Mouse (Mus musculus) left cerebral cortex, postnatal 4 days (tissue): Measurements from ENCODE around the gene Sncg. TPM values are rescaled to one million over a fixed set of nuclear protein-coding genes. Genes with fewer than 3 reads are reported as not detected.
A peak's percentile ranks its signal among the peaks of the same experiment; 100 is the strongest.

Experiments used
- DNase-seq: peaks from one replicate; pipeline ENCODE4 v3.0.0-alpha.2; 2022
- intact Hi-C: fragments of 180-260 bp; cut with DNase I; formaldehyde crosslinking; loops from one replicate; pipeline ENCODE4 v1.15.1; 2025
- total RNA-seq, 2 experiments: library from RNA; stranded (reverse); gene quantifications; 2 replicates each; pipeline ENCODE4 v1.2.3; 2021

Gene Sncg
- total RNA-seq, 2 experiments from 2014 or later: 1.6 TPM; not detected in 1

DNA sequence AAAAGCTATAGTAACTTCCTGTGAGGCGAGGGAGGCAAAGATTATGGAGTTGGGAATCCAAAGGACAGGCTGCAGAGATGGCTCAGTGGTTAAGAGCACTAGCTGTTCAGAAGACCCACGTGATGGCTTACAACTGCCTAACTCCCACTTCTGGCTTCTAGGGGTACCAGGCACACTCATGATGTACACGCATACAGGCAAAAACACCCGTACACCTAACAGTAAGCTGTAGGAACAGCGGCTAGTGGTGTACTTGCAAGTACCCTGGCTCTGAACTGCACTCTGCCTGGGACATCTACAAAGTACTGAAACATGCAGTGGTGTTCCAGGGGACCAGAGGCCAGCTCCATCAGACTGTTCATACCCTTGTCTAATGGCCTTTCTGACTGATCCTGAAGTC lies 27.5 kb downstream of the Sncg start:
- DNase-seq: no peak
- intact Hi-C loops: no loop called here

DNA sequence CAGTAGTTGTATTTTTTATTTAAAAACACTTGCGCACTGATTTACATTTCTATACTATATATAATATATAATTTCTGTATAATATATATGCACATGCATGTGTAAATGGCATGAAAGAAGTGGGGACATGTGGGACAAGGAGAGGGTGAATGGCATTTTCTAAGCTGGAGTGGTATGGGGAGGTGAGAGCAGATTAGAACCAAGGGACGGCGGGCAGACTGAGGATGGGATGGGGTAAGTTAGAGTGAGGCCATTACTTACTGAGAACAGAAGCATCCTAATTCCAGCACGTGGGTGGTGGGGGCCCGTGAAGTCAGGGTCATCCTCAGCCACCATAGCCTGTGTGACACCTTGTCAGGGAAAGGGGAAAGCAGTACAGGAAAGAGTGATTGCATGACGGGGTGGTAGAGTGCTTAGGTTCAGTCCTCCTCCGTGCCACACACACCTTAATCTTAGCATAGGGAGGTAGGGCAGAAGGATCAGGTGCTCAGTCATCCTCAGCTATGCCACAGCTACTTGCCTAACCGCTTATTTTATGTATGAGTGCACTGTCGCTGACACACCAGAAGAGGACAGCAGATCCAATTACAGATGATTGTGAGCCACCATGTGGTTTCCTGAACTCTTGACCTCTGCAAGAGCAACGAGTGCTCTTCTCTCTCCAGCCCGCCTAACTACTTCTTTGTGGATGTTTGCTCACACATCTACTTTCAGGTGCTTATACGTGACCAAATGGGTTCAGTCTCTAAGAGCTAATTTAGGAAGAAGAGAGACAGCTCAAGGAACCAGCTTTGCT lies 28.6 kb downstream of the Sncg start:
- DNase-seq: no peak
- intact Hi-C loops: no loop called here

- intact Hi-C loops: no loop called here
- no peak for DNase-seq
Observed at GRCm38 (mm10) chr14:34344361-34344760, 30.2 kb downstream of the Sncg start.

DNA sequence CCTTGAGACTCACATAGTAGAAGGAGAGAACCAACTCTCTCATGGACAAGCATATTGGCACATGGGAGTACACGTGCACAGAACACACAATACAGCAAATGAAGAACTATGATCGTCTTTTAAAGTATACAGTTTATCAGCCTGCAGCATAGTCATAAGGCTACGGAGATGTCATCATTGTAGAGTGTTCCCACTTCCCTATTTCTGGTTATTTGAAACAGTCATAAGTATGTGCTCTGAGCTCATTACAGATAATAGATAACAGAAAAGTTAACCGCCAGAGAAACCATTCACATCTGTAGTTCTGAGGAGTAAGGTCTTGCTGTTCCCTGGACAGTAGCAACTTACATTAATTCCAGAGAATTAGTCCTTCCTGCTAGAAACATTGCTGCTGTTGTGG lies 31.5 kb downstream of the Sncg start:
- intact Hi-C loops: no loop called here
- no peak for DNase-seq

DNA sequence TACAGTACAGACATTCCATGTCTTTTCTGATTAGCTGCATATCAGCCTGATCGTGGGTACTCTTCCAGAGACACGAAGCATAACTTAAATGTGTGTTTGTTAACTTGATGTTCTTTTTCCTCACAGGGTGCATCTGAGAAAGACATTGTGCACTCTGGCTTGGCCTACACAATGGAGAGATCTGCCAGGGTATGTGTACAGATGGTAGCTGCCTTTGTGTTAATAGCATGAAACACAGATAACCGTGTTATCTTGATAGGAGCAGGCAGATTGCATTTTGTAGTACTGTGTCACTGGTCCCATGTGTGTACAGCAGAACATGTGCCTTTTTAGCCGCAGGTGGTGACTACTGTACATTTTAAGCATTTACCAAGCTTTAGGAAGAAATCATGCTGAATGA lies 32.6 kb downstream of the Sncg start:
- no peak for DNase-seq
- intact Hi-C loops: no loop called here

DNA sequence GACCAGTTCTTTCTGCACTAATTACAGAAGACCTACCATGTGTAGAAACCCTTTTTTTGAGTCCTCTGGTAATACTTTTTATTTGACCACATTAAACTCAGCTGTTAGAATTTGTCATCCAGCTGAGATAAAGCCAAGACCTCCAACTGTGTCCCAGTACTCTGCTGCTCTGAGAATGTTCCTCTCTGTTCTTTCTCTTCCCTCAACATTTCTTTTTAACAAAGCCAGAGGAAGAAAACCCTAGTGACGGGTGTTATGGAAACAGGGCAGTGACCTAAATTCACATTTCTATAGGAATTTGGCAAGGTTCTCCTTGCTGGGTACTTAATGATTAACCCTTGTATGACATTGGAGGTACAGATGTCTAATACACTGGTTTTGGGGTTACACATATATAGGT lies 35.1 kb downstream of the Sncg start:
- DNase-seq: no peak
- intact Hi-C loops: no loop called here

GRCm38 (mm10) chr14:34332476-34332875 lies 42.1 kb downstream of the Sncg start:
- peak; percentile 62 for DNase-seq
- intact Hi-C loops: no loop called here

- peak; percentile 32 for DNase-seq
Observed at GRCm38 (mm10) chr14:34331886-34332285, 42.7 kb downstream of the Sncg start.

GRCm38 (mm10) chr14:34330657-34331158 lies 43.9 kb downstream of the Sncg start:
- DNase-seq: peak; percentile 25
- intact Hi-C loops: no loop called here

More at GRCm38 (mm10) chr14:34331886-34332285, 42.7 kb downstream of the Sncg start:
- intact Hi-C loops: no loop called here

- intact Hi-C loops: no loop called here
- no peak for DNase-seq
Observed at GRCm38 (mm10) chr14:34327618-34328017, 47.0 kb downstream of the Sncg start.

GRCm38 (mm10) chr14:34326606-34327005 lies 48.0 kb downstream of the Sncg start:
- intact Hi-C loops: no loop called here
- DNase-seq: no peak

DNA sequence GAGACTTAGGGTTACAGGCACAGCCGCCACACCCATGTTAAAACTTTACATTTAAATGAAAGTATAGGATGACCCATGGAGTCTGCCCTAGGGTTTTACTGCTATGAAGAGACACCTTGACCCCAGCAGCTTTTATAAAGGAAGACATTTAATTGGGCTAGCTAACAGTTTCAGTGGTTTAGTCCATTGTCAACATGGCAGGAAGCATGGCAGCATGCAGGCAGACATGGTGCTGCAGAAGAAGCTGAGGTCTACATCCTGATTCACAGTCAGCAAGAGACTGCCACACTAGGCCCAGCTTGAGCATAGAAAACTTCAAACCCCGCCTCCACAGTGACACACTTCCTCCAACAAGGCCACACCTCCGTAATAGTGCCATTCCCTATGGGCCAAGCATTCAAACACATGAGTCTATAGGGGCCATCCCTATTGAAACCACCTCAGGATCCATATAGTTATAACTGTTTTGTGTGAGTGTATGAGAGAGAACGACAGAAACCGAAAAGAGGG lies 51.0 kb downstream of the Sncg start:
- intact Hi-C loops: no loop called here
- no peak for DNase-seq

Other genes starting within 250 kb of the Sncg start
- under 1 TPM in 1 of 2 experiments, not detected in 1; 0.16 TPM for gene Npy4r, start 222.3 kb downstream of the Sncg start, total RNA-seq
- gene Gprin2, start 173.1 kb downstream of the Sncg start, total RNA-seq: 10 to 100 TPM; 26.2 to 30.0 TPM
- 1 to 10 TPM; 1.2 to 1.5 TPM for gene Syt15, start 155.2 kb downstream of the Sncg start, total RNA-seq
- 10 to 100 TPM in 1 of 2 experiments, 1 to 10 TPM in 1; 9.4 to 11.0 TPM for gene Shld2, start 64.3 kb downstream of the Sncg start, total RNA-seq
- 100 to 1,000 TPM; 299 TPM for gene Glud1, start 64.1 kb downstream of the Sncg start, total RNA-seq
- 1 to 10 TPM in 1 of 2 experiments, not detected in 1; 1.0 TPM for gene Fam25c, start 19.4 kb downstream of the Sncg start, total RNA-seq
- gene Mmrn2, start 676 bp upstream of the Sncg start, total RNA-seq: 1 to 10 TPM; 3.6 to 4.0 TPM
- gene Bmpr1a, start 128.6 kb upstream of the Sncg start, total RNA-seq: 10 to 100 TPM; 37.9 to 47.0 TPM
- gene 9230112D13Rik, start 148.0 kb upstream of the Sncg start, total RNA-seq: not detected
- 1 to 10 TPM; 1.5 to 1.7 TPM for gene Ldb3, start 213.9 kb upstream of the Sncg start, total RNA-seq
- gene Opn4, start 225.4 kb upstream of the Sncg start, total RNA-seq: not detected